Mouse (Mus musculus) C2C12 (cell line): ENCODE measurements around the gene Ppargc1a. TPM values are rescaled to one million over a fixed set of nuclear protein-coding genes. Genes with fewer than 3 reads are reported as not detected.

Source experiments
- H3K27me3 ChIP-seq: one replicate; pipeline ENCODE4 v1.6.1; 2011; ENCODE audit not compliant: control insufficient read depth, insufficient read depth, insufficient read length
- H3K36me3 ChIP-seq: one replicate; pipeline ENCODE4 v1.6.1; 2011; ENCODE audit not compliant: control insufficient read depth, insufficient read depth
- H3K4me3 ChIP-seq: one replicate; pipeline ENCODE4 v1.5.1; 2011; ENCODE audit warnings: mild to moderate bottlenecking, control low read depth; ENCODE audit not compliant: poor library complexity, insufficient read depth, severe bottlenecking
- H3K79me2 ChIP-seq: one replicate; pipeline ENCODE4 v1.6.1; 2011; ENCODE audit not compliant: control insufficient read depth, insufficient read depth
- H3K79me3 ChIP-seq: one replicate; pipeline ENCODE4 v1.6.1; 2011; ENCODE audit warnings: low read depth, control low read depth
- H3ac ChIP-seq: one replicate; pipeline ENCODE3; 2011; ENCODE audit warnings: low read depth; ENCODE audit not compliant: control insufficient read depth, insufficient read length
- CEBPB ChIP-seq: IDR thresholded peaks from one replicate; pipeline ENCODE4 v1.6.1; 2011; ENCODE audit warnings: low read depth, mild to moderate bottlenecking, control low read depth, moderate library complexity
- CTCF ChIP-seq: IDR thresholded peaks from one replicate; pipeline ENCODE4 v1.5.1; 2011; ENCODE audit not compliant: control insufficient read depth, insufficient read depth, insufficient read length
- FOSL1 ChIP-seq: IDR thresholded peaks from one replicate; pipeline ENCODE4 v1.8.0; 2011; ENCODE audit warnings: mild to moderate bottlenecking, low read length; ENCODE audit not compliant: poor library complexity, insufficient read depth, severe bottlenecking
- MAX ChIP-seq: IDR thresholded peaks from one replicate; pipeline ENCODE4 v1.6.1; 2011; ENCODE audit warnings: mild to moderate bottlenecking, control low read depth
- MYOD1 ChIP-seq: IDR thresholded peaks from one replicate; pipeline ENCODE4 v1.6.1; 2011; ENCODE audit warnings: low read depth; ENCODE audit not compliant: control insufficient read depth, insufficient read length
- MYOG ChIP-seq: IDR thresholded peaks from one replicate; pipeline ENCODE4 v1.6.1; 2011; ENCODE audit not compliant: control insufficient read depth, insufficient read length; ENCODE audit errors: extremely low read depth
- USF1 ChIP-seq: IDR thresholded peaks from one replicate; pipeline ENCODE4 v1.6.1; 2011; ENCODE audit warnings: low read depth, mild to moderate bottlenecking, control low read depth, moderate library complexity
- polyA plus RNA-seq: library from polyadenylated mRNA; unstranded; fragments of >200 nt; fragmentation: generic; extraction: Trizol; gene quantifications from one replicate; pipeline ENCODE4 v1.2.1, GENCODE M21; 2012; ENCODE audit warnings: missing spikeins

Gene Ppargc1a
- polyA plus RNA-seq, 1 experiment: 0.25 TPM

DNA sequence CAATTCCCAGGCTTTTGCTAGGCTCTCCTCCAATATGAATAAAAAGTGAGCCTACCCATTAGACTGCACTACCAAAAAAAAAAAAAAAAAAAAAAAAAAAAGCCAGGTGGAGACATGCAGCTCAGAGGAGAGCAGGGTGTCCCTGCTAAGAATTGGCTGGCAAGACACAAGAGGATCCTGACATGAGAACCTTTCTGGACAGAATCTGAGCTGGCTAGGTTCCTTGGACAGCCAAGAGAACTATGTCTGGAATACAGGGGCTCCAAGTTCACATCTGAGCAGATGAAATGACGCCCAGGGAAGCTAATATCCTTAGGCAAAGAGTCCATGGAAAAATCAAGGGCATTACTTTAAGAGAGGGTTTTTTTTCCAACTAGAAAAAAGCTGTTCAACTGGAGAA, 33.1 kb downstream of the Ppargc1a start:
- Histone ChIP-seq H3ac (no peak overlapping the region), H3K79me2 (no peaks in the 10 kb centered on the region), H3K4me3 (no peak overlapping the region), H3K79me3 (no peaks in the 10 kb centered on the region), H3K36me3 (no peaks in the 10 kb centered on the region), H3K27me3 (no peaks in the 10 kb centered on the region)
- no peak for TF ChIP-seq CTCF

DNA sequence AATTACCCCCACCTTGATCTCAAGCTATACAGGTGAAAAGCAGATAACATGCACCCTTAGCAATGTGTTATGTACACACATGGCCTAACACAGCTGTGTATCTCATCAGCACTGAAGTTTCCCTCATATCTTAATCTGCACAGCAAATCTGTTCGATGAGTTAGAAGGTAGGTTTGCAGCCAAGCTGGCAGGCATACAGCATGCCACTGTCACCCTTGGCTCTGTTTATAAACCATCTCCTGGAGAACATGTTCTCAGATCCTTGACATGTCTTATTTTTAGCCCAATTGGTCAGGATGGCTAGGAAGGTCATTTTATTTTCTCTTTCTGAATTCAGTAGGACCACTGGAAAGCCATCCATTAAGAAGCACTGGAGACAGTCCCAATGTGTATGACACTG, 36.2 kb downstream of the Ppargc1a start:
- no peak overlapping the region for H3ac ChIP-seq
- no peak overlapping the region for H3K4me3 ChIP-seq
- no peaks in the 10 kb centered on the region for H3K36me3 ChIP-seq
- H3K79me3 ChIP-seq: no peaks in the 10 kb centered on the region
- no peak for TF ChIP-seq CEBPB
- TF ChIP-seq FOSL1: no peak
- TF ChIP-seq MYOG: no peak
- no peak for TF ChIP-seq USF1
- no peak for TF ChIP-seq CTCF
- no peak for TF ChIP-seq MAX
- TF ChIP-seq MYOD1: no peak
- no peaks in the 10 kb centered on the region for H3K27me3 ChIP-seq
- H3K79me2 ChIP-seq: no peaks in the 10 kb centered on the region

GRCm38 (mm10) chr5:51529444-51529843, 38.1 kb downstream of the Ppargc1a start:
- no peak overlapping the region for H3K4me3 ChIP-seq
- H3ac ChIP-seq: no peak overlapping the region
- TF ChIP-seq USF1: no peak
- no peak for TF ChIP-seq MYOG
- TF ChIP-seq MAX: no peak
- TF ChIP-seq CTCF: no peak
- TF ChIP-seq MYOD1: no peak
- TF ChIP-seq CEBPB: no peak
- TF ChIP-seq FOSL1: no peak
- no peaks in the 10 kb centered on the region for H3K27me3 ChIP-seq
- H3K79me2 ChIP-seq: no peaks in the 10 kb centered on the region
- H3K79me3 ChIP-seq: no peaks in the 10 kb centered on the region
- H3K36me3 ChIP-seq: no peaks in the 10 kb centered on the region

DNA sequence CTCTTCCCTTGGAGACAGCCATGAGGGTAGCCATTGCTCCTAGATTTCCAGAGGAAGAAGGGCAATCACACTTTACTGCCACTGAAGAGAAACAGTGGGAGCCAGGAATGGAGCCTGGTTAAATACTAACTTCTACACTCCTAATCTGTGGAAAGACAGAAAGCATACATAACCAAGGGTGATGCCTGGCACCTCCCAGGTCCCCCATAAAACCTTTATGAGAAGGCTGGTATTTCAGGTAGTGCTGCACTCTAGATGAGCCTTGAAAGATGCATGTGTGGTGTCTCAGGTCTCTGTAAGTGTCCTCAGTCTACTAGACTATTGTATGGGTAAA, 39.4 kb downstream of the Ppargc1a start:
- Histone ChIP-seq H3K36me3 (no peaks in the 10 kb centered on the region), H3K79me3 (no peaks in the 10 kb centered on the region), H3ac (no peak overlapping the region), H3K4me3 (no peak overlapping the region), H3K27me3 (no peaks in the 10 kb centered on the region), H3K79me2 (no peaks in the 10 kb centered on the region)
- TF ChIP-seq MAX: no peak
- no peak for TF ChIP-seq FOSL1

DNA sequence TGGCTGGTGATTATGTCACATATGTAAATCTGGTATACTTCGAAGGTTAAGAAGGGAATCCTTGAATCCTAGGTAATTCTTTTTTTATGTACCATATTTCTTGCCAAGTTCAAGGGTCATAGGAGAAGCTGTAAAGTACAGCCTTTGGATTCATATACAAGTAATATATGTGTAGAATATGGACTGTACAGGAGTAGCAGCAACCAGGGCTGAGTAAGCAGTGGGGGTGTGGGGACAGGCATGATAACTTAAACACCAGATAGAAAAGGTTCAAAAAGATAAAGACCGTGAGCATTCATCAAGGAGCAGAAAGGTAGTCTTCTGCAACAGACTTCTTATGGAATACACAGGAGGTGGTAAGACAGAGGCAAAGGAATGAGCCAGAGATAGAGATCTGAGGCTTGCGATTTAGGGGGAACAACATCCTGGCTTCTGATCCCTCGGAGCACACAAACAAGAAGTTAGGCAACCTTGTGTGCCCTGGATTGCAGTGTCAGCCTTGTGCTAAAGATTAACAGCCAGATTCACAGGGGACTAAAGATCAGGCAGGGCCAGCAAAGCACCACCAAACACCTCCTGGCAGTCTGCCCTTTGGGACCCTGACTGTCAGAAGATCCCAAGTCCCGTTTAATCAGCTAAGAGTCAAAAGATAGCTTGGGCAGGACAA, 39.9 kb downstream of the Ppargc1a start:
- no peak overlapping the region for H3ac ChIP-seq
- no peaks in the 10 kb centered on the region for H3K27me3 ChIP-seq
- H3K4me3 ChIP-seq: no peak overlapping the region
- no peak for TF ChIP-seq MAX
- no peak for TF ChIP-seq CEBPB
- TF ChIP-seq CTCF: no peak
- TF ChIP-seq MYOG: no peak
- no peak for TF ChIP-seq USF1
- no peaks in the 10 kb centered on the region for H3K79me3 ChIP-seq
- H3K79me2 ChIP-seq: no peaks in the 10 kb centered on the region
- H3K36me3 ChIP-seq: no peaks in the 10 kb centered on the region

DNA sequence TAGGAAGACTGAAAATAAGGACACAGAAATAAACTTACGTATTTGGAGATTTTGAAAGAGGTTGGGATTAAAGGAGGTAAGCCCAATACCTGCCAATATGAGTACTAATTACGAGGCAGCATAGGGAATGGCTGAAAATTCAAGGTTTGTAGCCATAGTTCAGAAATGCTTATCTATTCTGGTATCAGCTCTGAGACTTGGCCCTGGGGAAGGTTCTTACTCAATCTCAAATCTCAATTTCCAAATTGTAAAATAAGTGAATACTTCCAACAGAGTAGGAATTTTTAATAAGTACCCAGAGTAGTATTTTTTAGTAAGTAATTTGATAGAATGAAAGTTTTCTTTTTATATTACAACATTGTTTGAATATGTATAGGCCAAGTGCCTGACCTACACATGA, 41.7 kb downstream of the Ppargc1a start:
- H3K79me3 ChIP-seq: no peaks in the 10 kb centered on the region
- no peaks in the 10 kb centered on the region for H3K79me2 ChIP-seq
- no peak for TF ChIP-seq MYOD1
- no peak for TF ChIP-seq CEBPB
- TF ChIP-seq MYOG: no peak
- no peak for TF ChIP-seq FOSL1
- no peak for TF ChIP-seq MAX
- TF ChIP-seq USF1: no peak
- no peak for TF ChIP-seq CTCF
- H3ac ChIP-seq: no peak overlapping the region
- H3K4me3 ChIP-seq: no peak overlapping the region
- no peaks in the 10 kb centered on the region for H3K36me3 ChIP-seq
- no peaks in the 10 kb centered on the region for H3K27me3 ChIP-seq
